ENCODE assay signal across 23 mouse cellular contexts in the genomic region with DNA sequence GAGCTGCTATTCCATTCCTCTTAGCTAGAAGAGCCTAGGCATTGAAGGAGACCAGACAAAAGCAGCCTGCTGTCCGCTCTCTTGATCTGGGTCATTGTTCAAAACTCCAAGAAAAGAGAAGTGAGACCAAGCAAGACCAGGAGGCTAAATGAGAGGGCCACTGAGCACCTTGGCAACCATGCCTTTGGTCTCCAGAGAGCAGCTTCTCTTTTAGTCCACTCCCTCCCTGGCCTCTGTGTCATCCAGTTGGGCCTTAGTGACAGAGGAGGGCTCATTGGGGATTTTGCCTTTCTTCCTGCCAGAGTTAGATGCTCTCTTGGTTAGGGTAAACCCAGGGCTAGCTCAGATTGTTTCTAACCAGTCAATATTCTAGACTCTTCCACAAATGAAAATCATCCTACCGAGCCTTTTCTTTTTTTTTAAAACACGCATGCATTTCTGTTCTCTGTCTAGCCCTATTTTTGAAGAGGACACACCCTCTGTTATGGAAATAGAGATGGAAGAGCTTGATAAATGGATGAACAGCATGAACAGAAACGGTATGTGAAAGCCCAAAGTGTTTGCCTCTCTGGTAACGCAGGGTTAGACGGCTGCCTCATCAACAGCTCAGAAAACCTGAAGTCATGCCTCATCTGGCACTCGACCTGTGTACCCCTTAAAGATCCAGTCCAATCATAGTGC. TPM values are rescaled to one million over a fixed set of nuclear protein-coding genes. Genes with fewer than 3 reads are reported as not detected.
DNase-seq lines count a peak whose midpoint lies in the region; ATAC-seq and TF ChIP-seq lines count a peak whose summit lies in the region.
"Had no signal": no experiment of that assay in that cellular context is flagged by ENCODE, and none has a peak within 500 bp of the region (broad histone marks: within the 10 kb centered on the region; RNA-seq: fewer than 3 reads in every experiment).

No protein-coding gene starts in this region.

- H3K9ac ChIP-seq in hindbrain, embryonic 14.5 days: no peak overlapping the region
- H3K9ac ChIP-seq in CH12.LX (ENCODE audit: insufficient read depth, low read depth): peak overlapping the region; percentile 53
- H3K9ac ChIP-seq: forebrain, embryonic 15.5 days; heart, embryonic 12.5 days; heart, embryonic 15.5 days; hindbrain, embryonic 12.5 days; intestine, embryonic 15.5 days had no signal

- TF ChIP-seq RAD21 in CH12.LX (IDR thresholded peaks at IDR 0.05; ENCODE audit: low read depth, low read length): no peak; the same call in none of the 2 replicates

- peak; percentile 77 for TF ChIP-seq EP300 in CH12.LX (IDR thresholded peaks at IDR 0.05; ENCODE audit: low read length)

- H3K4me3 ChIP-seq in hindbrain, embryonic 10.5 days: no peak overlapping the region
- H3K4me3 ChIP-seq in hindbrain, embryonic 14.5 days (replicated peaks; ENCODE audit: low read length): no peak overlapping the region
- H3K4me3 ChIP-seq in CH12.LX (replicated peaks in 1 of 3; ENCODE audit: low read depth in 2 of 3, low read length in 2 of 3, poor library complexity in 1 of 3): peak overlapping the region; percentile 19 to 40 (median 32)
- H3K4me3 ChIP-seq: forebrain, embryonic 15.5 days; heart, embryonic 12.5 days; heart, embryonic 15.5 days; hindbrain, embryonic 12.5 days; intestine, embryonic 15.5 days had no signal

- no peak for TF ChIP-seq CTCF in CH12.LX (conservative IDR thresholded peaks at IDR 0.05 in 1 of 2, IDR thresholded peaks at IDR 0.05 in 1 of 2; ENCODE audit: low read depth in 2 of 2, low read length in 2 of 2)

- DNase-seq in hindbrain, embryonic 10.5 days (ENCODE audit: low spot score): no peak
- DNase-seq in hindbrain, embryonic 14.5 days (ENCODE audit: low spot score): no peak
- DNase-seq in A20 (ENCODE audit: low read depth, low spot score): peak; percentile 72
- DNase-seq in CH12.LX (ENCODE audit: extremely low read depth): peak; percentile 85
- DNase-seq in splenic B cell, adult 2 months (ENCODE audit: low read depth, low spot score): peak; percentile 33
- DNase-seq in layer of hippocampus, adult 11-12 months (ENCODE audit: low spot score): no peak
- DNase-seq: adrenal gland, postnatal 10 days; cerebellum, adult 18-20 months; cerebellum, adult 9-10 months; cerebellum, postnatal 14 days; gastrocnemius, postnatal 10 days; gastrocnemius, postnatal 36 days; heart, adult 18-20 months; heart, postnatal 10 days; heart, postnatal 36 days had no signal

- H3K27ac ChIP-seq in hindbrain, embryonic 10.5 days: 0 out of 2 replicates have a peak overlapping the region, but pooled peaks have one; percentile 6
- no peak overlapping the region for H3K27ac ChIP-seq in hindbrain, embryonic 14.5 days
- peak overlapping the region; percentile 96 for H3K27ac ChIP-seq in CH12.LX (ENCODE audit: insufficient read depth, low read depth)
- H3K27ac ChIP-seq: forebrain, embryonic 15.5 days; heart, embryonic 15.5 days; hindbrain, embryonic 12.5 days; intestine, embryonic 15.5 days had no signal

- in situ Hi-C loops in CH12.LX (cut with MboI; ENCODE audit: low pct_ligation_motif_present, low pct_unique_long_range_greater_than_20kb, low sequenced_read_pairs): loop anchor here (10.0 kb wide), 1 partner anchor 125 kb away; a partner anchor contains a TSS

- no peaks in the 10 kb centered on the region for H3K36me3 ChIP-seq in hindbrain, embryonic 10.5 days
- no peaks in the 10 kb centered on the region for H3K36me3 ChIP-seq in hindbrain, embryonic 14.5 days (replicated peaks; ENCODE audit: control insufficient read depth, insufficient read depth)
- peaks cover 53 to 64% of the 10 kb centered on the region in 2 experiments for H3K36me3 ChIP-seq in CH12.LX (replicated peaks in 1 of 2; ENCODE audit: control insufficient read depth in 1 of 2, insufficient read depth in 1 of 2, low read length in 1 of 2)
- 0 out of 2 replicates have a peak, but pooled peaks cover 2% of the 10 kb centered on the region for H3K36me3 ChIP-seq in splenic B cell, adult 2 months (ENCODE audit: control insufficient read depth, insufficient read depth, low read length, poor library complexity, severe bottlenecking)
- H3K36me3 ChIP-seq: forebrain, embryonic 15.5 days; G1E; heart, embryonic 12.5 days; heart, embryonic 15.5 days; hindbrain, embryonic 12.5 days; intestine, embryonic 15.5 days had no signal

- peaks cover 24% of the 10 kb centered on the region for H3K4me1 ChIP-seq in hindbrain, embryonic 10.5 days (replicated peaks)
- H3K4me1 ChIP-seq in hindbrain, embryonic 14.5 days (replicated peaks; ENCODE audit: control insufficient read depth, insufficient read depth, low read length): no peaks in the 10 kb centered on the region
- peaks cover 42 to 72% of the 10 kb centered on the region in 2 experiments for H3K4me1 ChIP-seq in CH12.LX (ENCODE audit: control insufficient read depth in 1 of 2, insufficient read depth in 2 of 2)
- H3K4me1 ChIP-seq: heart, embryonic 15.5 days; intestine, embryonic 15.5 days had no signal

- no peak for ATAC-seq in hindbrain, embryonic 14.5 days (ENCODE audit: low FRiP score)
- ATAC-seq: forebrain, embryonic 15.5 days; hindbrain, embryonic 16.5 days; intestine, embryonic 15.5 days had no signal

- H3K4me2 ChIP-seq in hindbrain, embryonic 14.5 days (replicated peaks): no peak overlapping the region
- H3K4me2 ChIP-seq in CH12.LX (ENCODE audit: insufficient read depth, low read depth, poor library complexity, severe bottlenecking): peak overlapping the region; percentile 88
- H3K4me2 ChIP-seq: forebrain, embryonic 15.5 days; heart, embryonic 12.5 days; heart, embryonic 15.5 days; hindbrain, embryonic 12.5 days; intestine, embryonic 15.5 days had no signal

- 0 out of 2 replicates have a peak, but pooled peaks cover 4% of the 10 kb centered on the region for H3K27me3 ChIP-seq in hindbrain, embryonic 10.5 days (ENCODE audit: insufficient read depth, poor library complexity, severe bottlenecking)
- no peaks in the 10 kb centered on the region for H3K27me3 ChIP-seq in hindbrain, embryonic 14.5 days (ENCODE audit: control insufficient read depth, insufficient read depth, low read length)
- no peaks in the 10 kb centered on the region for H3K27me3 ChIP-seq in CH12.LX (replicated peaks)
- no peaks in the 10 kb centered on the region for H3K27me3 ChIP-seq in splenic B cell, adult 2 months (ENCODE audit: control insufficient read depth, insufficient read depth, low read length, poor library complexity, severe bottlenecking)
- H3K27me3 ChIP-seq: forebrain, embryonic 15.5 days; heart, embryonic 12.5 days; heart, embryonic 15.5 days; hindbrain, embryonic 12.5 days; intestine, embryonic 15.5 days; Patski had no signal

- WGBS in hindbrain, embryonic 10.5 days: 71% methylated on average over 7 of the region's 7 CpGs
- WGBS in hindbrain, embryonic 14.5 days: 45% methylated on average over 7 of the region's 7 CpGs

- peaks cover 6% of the 10 kb centered on the region; the same call in 1 of the 2 replicates for H3K79me2 ChIP-seq in CH12.LX (replicated peaks; ENCODE audit: control insufficient read depth, extremely low read depth, insufficient read depth, poor library complexity, severe bottlenecking)

- dilution Hi-C loops in CH12.LX (cut with MboI; ENCODE audit: extremely low pct_ligation_motif_present, extremely low pct_unique_long_range_greater_than_20kb, low sequenced_read_pairs): no loop called here

- no peaks in the 10 kb centered on the region for H3K9me3 ChIP-seq in hindbrain, embryonic 10.5 days
- no peaks in the 10 kb centered on the region for H3K9me3 ChIP-seq in hindbrain, embryonic 14.5 days (ENCODE audit: control insufficient read depth, low read length)
- H3K9me3 ChIP-seq in CH12.LX (replicated peaks; ENCODE audit: low read length): no peaks in the 10 kb centered on the region
- H3K9me3 ChIP-seq: forebrain, embryonic 15.5 days; G1E; heart, embryonic 12.5 days; heart, embryonic 15.5 days; hindbrain, embryonic 12.5 days; intestine, embryonic 15.5 days had no signal

- TF ChIP-seq POLR2A in CH12.LX (IDR thresholded peaks at IDR 0.05; ENCODE audit: low read depth, low read length): peak; percentile 45

TF ChIP-seq in CH12.LX, 34 proteins besides CTCF, POLR2A, EP300 and RAD21 (continues in another document):
- peak; percentile 81; the same call in 1 of the 2 replicates for TF ChIP-seq UBTF (IDR thresholded peaks at IDR 0.05; ENCODE audit: low read depth, low read length)
- no peak for TF ChIP-seq USF1 (IDR thresholded peaks at IDR 0.05; ENCODE audit: low read depth, low read length)
- TF ChIP-seq SMC3 (IDR thresholded peaks at IDR 0.05; ENCODE audit: low read depth, low read length): peak; percentile 10; the same call in 1 of the 2 replicates
- TF ChIP-seq USF2 (conservative IDR thresholded peaks at IDR 0.05; ENCODE audit: low read depth, low read length): no peak
- TF ChIP-seq JUND (conservative IDR thresholded peaks at IDR 0.05; ENCODE audit: low read depth, low read length): 0 out of 2 replicates have a peak, but pooled peaks have one; percentile 10
- no peak for TF ChIP-seq ELF1 (IDR thresholded peaks at IDR 0.05; ENCODE audit: low read depth, low read length)
- no peak; the same call in 1 of the 2 replicates for TF ChIP-seq ZMIZ1 (IDR thresholded peaks at IDR 0.05; ENCODE audit: low read depth, low read length)
- no peak for TF ChIP-seq GABPA (IDR thresholded peaks at IDR 0.05; ENCODE audit: insufficient replicate concordance, low read depth, low read length)
- TF ChIP-seq MXI1 (IDR thresholded peaks at IDR 0.05; ENCODE audit: low read depth, low read length): peak; percentile 87
- TF ChIP-seq NRF1 (IDR thresholded peaks at IDR 0.05; ENCODE audit: low read depth, low read length): no peak
- no peak for TF ChIP-seq JUN (IDR thresholded peaks at IDR 0.05; ENCODE audit: insufficient read depth, low read depth, low read length)
- no peak for TF ChIP-seq ZKSCAN1 (IDR thresholded peaks at IDR 0.05; ENCODE audit: borderline replicate concordance, low read depth, low read length)
- TF ChIP-seq TBP (conservative IDR thresholded peaks at IDR 0.05; ENCODE audit: low read depth, low read length): peak; percentile 79
- TF ChIP-seq PAX5 (IDR thresholded peaks at IDR 0.05; ENCODE audit: low read length): no peak
- peak; percentile 63 for TF ChIP-seq MYC (IDR thresholded peaks at IDR 0.05; ENCODE audit: low read depth, low read length)
- TF ChIP-seq ZNF384 (IDR thresholded peaks at IDR 0.05; ENCODE audit: low read depth, low read length): peak; percentile 46; the same call in 1 of the 2 replicates
- TF ChIP-seq E2F4 (IDR thresholded peaks at IDR 0.05; ENCODE audit: insufficient replicate concordance, low read depth, low read length): no peak
- peak; percentile 24; the same call in 1 of the 2 replicates for TF ChIP-seq ETS1 (conservative IDR thresholded peaks at IDR 0.05; ENCODE audit: low read depth, low read length)

RNA-seq across cellular contexts. Expression of a gene that starts 24.2 kb away (rescaled TPM):
- 0.24 and 0.38 TPM in 2 replicates for polyA plus RNA-seq in hindbrain, embryonic 10.5 days (2016; fragmentation: Nextera tagmentation; extraction: Ambion mirVana)
- polyA plus RNA-seq in hindbrain, embryonic 14.5 days (2014; fragmentation: Nextera tagmentation; extraction: Ambion mirVana): 1.4 and 2.0 TPM in 2 replicates
- total RNA-seq in CH12.LX (2012; rRNA removed): 38.6 and 42.8 TPM in 2 replicates
- 57.1 and 57.7 TPM in 2 replicates for total RNA-seq in CH12.LX (2014; rRNA removed)
- 81.6 and 91.5 TPM in 2 replicates for polyA plus RNA-seq in CH12.LX (2012; ENCODE audit: insufficient read length, low read depth)

Comparison
In these comparisons a context has a peak if more than half of its experiments do, and no peak if none do; other contexts are left out.
1. DNase-seq: peak in A20 (single experiment), CH12.LX (single experiment) and splenic B cell, adult 2 months (single experiment); none in hindbrain, embryonic 10.5 days (single experiment), hindbrain, embryonic 14.5 days (single experiment) and layer of hippocampus, adult 11-12 months (single experiment).
2. H3K4me3 ChIP-seq: peak in CH12.LX (3 of 3); none in hindbrain, embryonic 10.5 days (single experiment) and hindbrain, embryonic 14.5 days (single experiment).
3. RNA of a gene that starts 24.2 kb away (polyA plus RNA-seq): 81.6 to 91.5 TPM in CH12.LX; 1.4 to 2.0 TPM in hindbrain, embryonic 14.5 days and 0.24 to 0.38 TPM in hindbrain, embryonic 10.5 days; every median in the first group is over 10 times any median in the second.